Mouse (Mus musculus): Measurements from ENCODE around the gene Zfp688.
"Not testable (repeated sequence)": the region's sequence is repeated elsewhere in the genome, so short reads cannot be mapped to it uniquely, and the experiment has no call there.

Zfp688 gene

GRCm38 (mm10) chr7:127411418-127411817 is 10.4 kb downstream of the Zfp688 start:
- DNase-seq (ENCODE audit: low spot score in 2 of 2), result no peak

- peak; percentile 82 to 84 for DNase-seq (ENCODE audit: low spot score in 2 of 2)
Measured at GRCm38 (mm10) chr7:127406002-127406987, 15.6 kb downstream of the Zfp688 start, which contains the start of gene Zfp764. Zfp764 (minus strand) TSS chr7:127406822.

GRCm38 (mm10) chr7:127404101-127404500 is 17.8 kb downstream of the Zfp688 start:
- DNase-seq (ENCODE audit: low spot score in 2 of 2), result not testable (repeated sequence)

- DNase-seq (ENCODE audit: low spot score in 2 of 2), result no peak
Measured at GRCm38 (mm10) chr7:127402980-127403379, 18.9 kb downstream of the Zfp688 start.

GRCm38 (mm10) chr7:127400355-127400754 is 21.5 kb downstream of the Zfp688 start:
- no peak for DNase-seq (ENCODE audit: low spot score in 2 of 2)

- no peak for DNase-seq (ENCODE audit: low spot score in 2 of 2)
Measured at GRCm38 (mm10) chr7:127393944-127394333, 27.9 kb downstream of the Zfp688 start.

- DNase-seq (ENCODE audit: low spot score in 2 of 2), result peak; percentile 97
Measured at GRCm38 (mm10) chr7:127393157-127393943, 28.5 kb downstream of the Zfp688 start, which contains the start of gene E430018J23Rik. E430018J23Rik (minus strand) TSS chr7:127393629.

GRCm38 (mm10) chr7:127392251-127392824 is 29.5 kb downstream of the Zfp688 start:
- no peak for DNase-seq (ENCODE audit: low spot score in 2 of 2)

- no peak for DNase-seq (ENCODE audit: low spot score in 2 of 2)
Measured at GRCm38 (mm10) chr7:127391538-127391937, 30.3 kb downstream of the Zfp688 start.

GRCm38 (mm10) chr7:127390306-127390705 is 31.6 kb downstream of the Zfp688 start:
- DNase-seq (ENCODE audit: low spot score in 2 of 2), result no peak

GRCm38 (mm10) chr7:127388201-127388600 is 33.7 kb downstream of the Zfp688 start:
- DNase-seq (ENCODE audit: low spot score in 2 of 2), result not testable (repeated sequence)

- peak; percentile 86 to 87 for DNase-seq (ENCODE audit: low spot score in 2 of 2)
Measured at GRCm38 (mm10) chr7:127386641-127387392, 35.1 kb downstream of the Zfp688 start, which contains the start of gene 9130019O22Rik. 9130019O22Rik (minus strand) TSS chr7:127387166.

GRCm38 (mm10) chr7:127385560-127385959 is 36.3 kb downstream of the Zfp688 start:
- not testable (repeated sequence) for DNase-seq (ENCODE audit: low spot score in 2 of 2)

GRCm38 (mm10) chr7:127378310-127378921 is 43.5 kb downstream of the Zfp688 start:
- DNase-seq (ENCODE audit: low spot score in 2 of 2), result no peak

- peak; percentile 92 for DNase-seq (ENCODE audit: low spot score in 2 of 2)
Measured at GRCm38 (mm10) chr7:127375271-127376245, 46.3 kb downstream of the Zfp688 start, which contains the start of gene Zfp747. Zfp747 (minus strand) TSS chr7:127376050.

- not testable (repeated sequence) for DNase-seq (ENCODE audit: low spot score in 2 of 2)
Measured at GRCm38 (mm10) chr7:127371870-127372269, 50.0 kb downstream of the Zfp688 start.

- no peak for DNase-seq (ENCODE audit: low spot score in 2 of 2)
Measured at GRCm38 (mm10) chr7:127371213-127371612, 50.7 kb downstream of the Zfp688 start.

All from urinary bladder, postnatal 36 days (tissue).